Mouse (Mus musculus) embryo, embryonic 10.5 days (tissue): ENCODE results near the gene Lrrfip1.

Source experiments
- DNase-seq: peaks from one replicate; pipeline ENCODE4 v3.0.0-alpha.2; 2015; ENCODE audit warnings: low spot score

Lrrfip1 gene

DNA sequence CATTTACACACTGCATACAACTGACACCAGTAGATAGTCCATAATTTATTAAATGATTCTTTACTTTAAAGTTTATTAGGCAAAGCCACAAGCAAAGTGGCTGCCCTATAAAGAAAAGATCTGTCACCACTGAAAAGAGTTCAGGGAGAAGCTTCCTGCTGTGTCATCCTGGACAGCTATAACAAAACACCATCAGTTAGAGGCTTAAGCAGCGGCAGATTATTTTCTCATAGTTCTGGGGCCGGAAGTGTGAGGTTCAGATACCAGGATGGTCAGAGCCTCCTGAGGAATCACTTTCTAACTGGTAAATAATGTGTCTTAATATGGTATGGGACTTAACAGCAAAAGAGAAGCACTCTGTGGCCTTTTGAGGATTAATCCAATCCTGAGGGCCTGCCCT is 153.0 kb downstream of the Lrrfip1 start:
- DNase-seq, result no peak

DNA sequence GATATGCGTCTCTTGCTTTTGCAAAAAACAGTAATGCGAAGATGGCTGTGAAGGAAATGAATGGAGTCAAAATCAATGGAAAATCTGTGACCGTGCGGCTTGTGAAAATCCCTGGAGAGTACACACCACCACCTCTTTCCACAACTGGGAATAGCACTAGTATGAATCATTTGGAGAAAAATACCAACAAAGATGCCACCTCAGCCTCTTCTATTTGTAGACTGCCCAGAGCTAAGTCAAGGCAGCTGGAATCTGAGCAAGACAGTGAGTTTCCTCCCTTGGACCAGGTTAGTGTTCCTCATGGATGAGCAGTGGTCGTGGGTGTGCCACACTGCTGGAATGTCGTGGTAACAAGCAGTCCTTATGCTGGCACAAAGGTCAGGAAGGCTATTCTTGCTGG is 168.3 kb downstream of the Lrrfip1 start:
- no peak for DNase-seq

GRCm38 (mm10) chr1:91169157-91169556 is 170.6 kb downstream of the Lrrfip1 start:
- no peak for DNase-seq

DNA sequence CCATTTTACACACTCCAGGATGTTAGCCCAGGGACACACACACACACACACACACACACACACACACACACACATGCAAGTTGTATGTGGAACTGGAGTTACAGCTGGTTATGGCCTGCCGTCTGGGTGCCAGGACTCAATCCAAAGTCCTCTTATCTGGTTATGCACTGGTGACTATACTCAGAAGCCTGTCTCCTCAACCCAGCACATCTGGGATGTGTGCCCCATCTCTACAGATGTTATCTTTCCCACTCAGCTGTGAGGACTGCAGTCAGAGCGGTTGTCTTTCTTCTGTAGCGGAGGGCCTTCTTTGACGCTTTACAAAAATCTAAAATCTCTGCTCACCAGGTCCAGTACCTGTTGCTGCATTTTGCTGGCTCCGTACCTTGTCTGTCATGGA is 176.3 kb downstream of the Lrrfip1 start:
- no peak for DNase-seq

DNA sequence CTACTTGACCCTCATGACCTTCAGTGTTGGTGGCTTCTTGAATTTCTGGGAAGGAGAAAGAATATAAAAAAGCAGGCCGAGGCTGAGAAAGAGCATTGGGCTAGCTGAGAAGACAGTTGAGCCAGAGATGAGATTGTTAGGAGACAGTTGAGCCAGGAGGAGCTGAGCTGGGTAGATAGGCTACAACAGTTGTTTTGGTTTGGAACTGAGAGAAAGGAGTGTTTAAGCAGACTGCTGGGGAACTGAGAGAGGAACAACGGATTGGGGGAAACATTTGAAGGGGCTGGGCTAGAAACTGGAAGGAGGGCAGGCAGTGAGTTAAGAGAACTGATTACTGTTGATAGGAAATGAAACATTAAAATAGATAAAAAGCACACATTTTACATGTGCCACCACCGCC is 177.5 kb downstream of the Lrrfip1 start:
- no peak for DNase-seq

DNA sequence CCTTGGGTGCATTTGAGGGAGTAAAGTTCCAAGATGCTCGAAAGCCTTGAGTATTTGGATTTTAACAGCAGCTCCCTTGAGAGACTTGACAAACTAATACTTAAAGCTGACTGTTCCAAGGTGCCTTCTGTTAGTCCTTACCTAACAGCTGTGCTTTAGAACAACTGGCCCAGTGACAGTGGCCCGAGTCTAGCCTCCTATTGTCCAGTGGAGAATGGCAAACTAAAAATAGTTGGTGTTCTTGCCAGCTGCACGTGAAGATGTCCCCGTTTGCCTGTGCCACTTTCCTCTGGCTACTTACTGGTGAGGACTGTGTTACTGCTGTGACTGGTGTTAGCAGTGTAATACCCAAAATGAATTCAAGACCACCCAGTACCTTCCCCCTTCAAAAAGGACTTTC is 178.3 kb downstream of the Lrrfip1 start:
- DNase-seq, result no peak
